In the genomic region with DNA sequence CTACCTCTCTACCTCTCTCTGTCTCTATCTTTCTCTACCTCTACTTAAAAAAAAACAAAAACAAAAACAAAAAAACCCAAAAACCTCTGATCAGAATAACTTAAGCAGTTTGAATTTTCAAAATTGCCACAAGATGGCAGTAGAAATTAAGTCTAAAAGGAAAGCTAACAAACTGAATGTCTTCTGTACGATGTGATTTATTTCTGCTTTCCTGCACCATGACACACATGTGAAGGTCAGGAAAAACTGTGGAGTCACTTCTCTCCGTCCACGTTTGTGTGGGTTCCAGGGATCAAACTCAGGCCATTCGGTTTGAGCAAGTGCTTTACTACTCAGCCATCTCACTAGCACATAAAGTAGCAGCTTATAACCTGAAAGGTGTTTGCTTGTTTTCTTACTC, we compare ENCODE assay signal across 11 mouse cellular contexts. TPM values are rescaled to one million over a fixed set of nuclear protein-coding genes. Genes with fewer than 3 reads are reported as not detected.
DNase-seq lines count a peak whose midpoint lies in the region; ATAC-seq lines count a peak whose summit lies in the region.
"Had no signal": no experiment of that assay in that cellular context is flagged by ENCODE, and none has a peak within 500 bp of the region (broad histone marks: within the 10 kb centered on the region; RNA-seq: fewer than 3 reads in every experiment).

No protein-coding gene starts in this region.

- H3K9ac ChIP-seq in hindbrain, embryonic 11.5 days (ENCODE audit: low read depth, low read length), result no peak overlapping the region
- no peak overlapping the region for H3K9ac ChIP-seq in heart, embryonic 12.5 days
- H3K9ac ChIP-seq: embryonic facial prominence, embryonic 15.5 days; liver, embryonic 13.5 days had no signal

- H3K4me2 ChIP-seq in hindbrain, embryonic 11.5 days (replicated peaks; ENCODE audit: low read depth, low read length), result no peak overlapping the region
- no peak overlapping the region for H3K4me2 ChIP-seq in heart, embryonic 12.5 days
- H3K4me2 ChIP-seq: embryonic facial prominence, embryonic 15.5 days; liver, embryonic 13.5 days had no signal

- no peak overlapping the region for H3K27ac ChIP-seq in hindbrain, embryonic 11.5 days (ENCODE audit: low read depth, low read length)
- H3K27ac ChIP-seq in hindbrain, embryonic 10.5 days, result no peak overlapping the region
- H3K27ac ChIP-seq in heart, embryonic 12.5 days (ENCODE audit: poor library complexity, severe bottlenecking), result no peak overlapping the region
- H3K27ac ChIP-seq: embryonic facial prominence, embryonic 15.5 days; liver, embryonic 13.5 days had no signal

- no peaks in the 10 kb centered on the region for H3K9me3 ChIP-seq in hindbrain, embryonic 11.5 days (ENCODE audit: control insufficient read depth, low read length)
- H3K9me3 ChIP-seq in hindbrain, embryonic 10.5 days, result no peaks in the 10 kb centered on the region
- H3K9me3 ChIP-seq in heart, embryonic 12.5 days (replicated peaks), result no peaks in the 10 kb centered on the region
- H3K9me3 ChIP-seq: embryonic facial prominence, embryonic 15.5 days; liver, embryonic 13.5 days had no signal

- no peaks in the 10 kb centered on the region for H3K27me3 ChIP-seq in hindbrain, embryonic 11.5 days (ENCODE audit: control insufficient read depth, insufficient read depth, low read length)
- H3K27me3 ChIP-seq in hindbrain, embryonic 10.5 days (ENCODE audit: insufficient read depth, poor library complexity, severe bottlenecking), result no peaks in the 10 kb centered on the region
- peaks cover 3% of the 10 kb centered on the region; the same call in 1 of the 2 replicates for H3K27me3 ChIP-seq in heart, embryonic 12.5 days (replicated peaks)
- H3K27me3 ChIP-seq: embryonic facial prominence, embryonic 15.5 days; liver, embryonic 13.5 days had no signal

- 4% methylated on average over 4 of the region's 4 CpGs for WGBS in hindbrain, embryonic 11.5 days
- 9% methylated on average over 4 of the region's 4 CpGs for WGBS in hindbrain, embryonic 10.5 days
- 3% methylated on average over 4 of the region's 4 CpGs for WGBS in heart, embryonic 12.5 days

- no peak overlapping the region for H3K4me3 ChIP-seq in hindbrain, embryonic 11.5 days (ENCODE audit: low read depth, low read length)
- H3K4me3 ChIP-seq in hindbrain, embryonic 10.5 days, result no peak overlapping the region
- no peak overlapping the region for H3K4me3 ChIP-seq in heart, embryonic 12.5 days
- H3K4me3 ChIP-seq: embryonic facial prominence, embryonic 15.5 days; liver, embryonic 13.5 days had no signal

- H3K4me1 ChIP-seq in hindbrain, embryonic 11.5 days (replicated peaks; ENCODE audit: control insufficient read depth, insufficient read depth, low read length), result no peaks in the 10 kb centered on the region
- no peaks in the 10 kb centered on the region for H3K4me1 ChIP-seq in hindbrain, embryonic 10.5 days (replicated peaks)
- H3K4me1 ChIP-seq in heart, embryonic 12.5 days (replicated peaks), result no peaks in the 10 kb centered on the region
- H3K4me1 ChIP-seq: embryonic facial prominence, embryonic 15.5 days; liver, embryonic 13.5 days had no signal

- no peaks in the 10 kb centered on the region for H3K36me3 ChIP-seq in hindbrain, embryonic 11.5 days (ENCODE audit: control insufficient read depth, insufficient read depth, low read length)
- H3K36me3 ChIP-seq in hindbrain, embryonic 10.5 days, result no peaks in the 10 kb centered on the region
- H3K36me3 ChIP-seq in heart, embryonic 12.5 days, result no peaks in the 10 kb centered on the region
- H3K36me3 ChIP-seq: embryonic facial prominence, embryonic 15.5 days; liver, embryonic 13.5 days had no signal

- ATAC-seq in hindbrain, embryonic 11.5 days (ENCODE audit: low FRiP score), result no peak
- no peak for ATAC-seq in heart, embryonic 12.5 days (ENCODE audit: insufficient number of reproducible peaks, low FRiP score)

- DNase-seq in hindbrain, embryonic 11.5 days (ENCODE audit: low spot score), result peak; percentile 51
- no peak for DNase-seq in hindbrain, embryonic 10.5 days (ENCODE audit: low spot score)
- DNase-seq in 3134 (ENCODE audit: extremely low read depth, insufficient read length, low spot score), result peak; percentile 25
- peak; percentile 40 for DNase-seq in CD4-positive helper T cell, adult 2 months (ENCODE audit: low read depth, low spot score)
- DNase-seq in embryo, embryonic 11 days, result peak; percentile 78
- peak; percentile 86 for DNase-seq in retina, embryonic 14.5 days (ENCODE audit: low spot score)
- DNase-seq in frontal cortex, postnatal 10 days (ENCODE audit: low spot score in 2 of 2), result no peak
- DNase-seq: liver, embryonic 13.5 days had no signal

RNA-seq across cellular contexts. Expression of gene Homez, which starts 27.3 kb away (rescaled TPM):
- 11.0 and 14.2 TPM in 2 replicates for polyA plus RNA-seq in hindbrain, embryonic 11.5 days (2014; fragmentation: Nextera tagmentation; extraction: Ambion mirVana)
- 19.7 and 22.7 TPM in 2 replicates for polyA plus RNA-seq in hindbrain, embryonic 10.5 days (2016; fragmentation: Nextera tagmentation; extraction: Ambion mirVana)
- polyA plus RNA-seq in heart, embryonic 12.5 days (2016; fragmentation: Nextera tagmentation; extraction: Ambion mirVana), result 7.4 and 10.4 TPM in 2 replicates

RNA-seq across cellular contexts. Expression of gene Rnf212b, which starts 29.5 kb away (rescaled TPM):
- polyA plus RNA-seq in hindbrain, embryonic 11.5 days (2014; fragmentation: Nextera tagmentation; extraction: Ambion mirVana), result not detected in 2 replicates
- polyA plus RNA-seq in hindbrain, embryonic 10.5 days (2016; fragmentation: Nextera tagmentation; extraction: Ambion mirVana), result not detected in 2 replicates
- polyA plus RNA-seq in heart, embryonic 12.5 days (2016; fragmentation: Nextera tagmentation; extraction: Ambion mirVana), result not detected in 2 replicates
- polyA plus RNA-seq: embryonic facial prominence, embryonic 15.5 days; liver, embryonic 13.5 days; stomach, embryonic 16.5 days had no signal

RNA-seq across cellular contexts. Expression of gene Ppp1r3e, which starts 33.9 kb away (rescaled TPM):
- 1.0 and 1.3 TPM in 2 replicates for polyA plus RNA-seq in hindbrain, embryonic 11.5 days (2014; fragmentation: Nextera tagmentation; extraction: Ambion mirVana)
- polyA plus RNA-seq in hindbrain, embryonic 10.5 days (2016; fragmentation: Nextera tagmentation; extraction: Ambion mirVana), result 0.38 and 0.44 TPM in 2 replicates
- polyA plus RNA-seq in heart, embryonic 12.5 days (2016; fragmentation: Nextera tagmentation; extraction: Ambion mirVana), result 0.62 and 0.79 TPM in 2 replicates

RNA-seq across cellular contexts. Expression of gene Bcl2l2, which starts 39.7 kb away (rescaled TPM):
- 3.2 and 4.3 TPM in 2 replicates for polyA plus RNA-seq in hindbrain, embryonic 11.5 days (2014; fragmentation: Nextera tagmentation; extraction: Ambion mirVana)
- 2.2 and 3.0 TPM in 2 replicates for polyA plus RNA-seq in hindbrain, embryonic 10.5 days (2016; fragmentation: Nextera tagmentation; extraction: Ambion mirVana)
- 2.3 and 2.4 TPM in 2 replicates for polyA plus RNA-seq in heart, embryonic 12.5 days (2016; fragmentation: Nextera tagmentation; extraction: Ambion mirVana)

RNA-seq across cellular contexts. Expression of gene Gm20521, which starts 39.8 kb away (rescaled TPM):
- polyA plus RNA-seq in hindbrain, embryonic 11.5 days (2014; fragmentation: Nextera tagmentation; extraction: Ambion mirVana), result not detected in 2 replicates
- 0.29 TPM in 1 of 2 replicates, not detected in the other for polyA plus RNA-seq in hindbrain, embryonic 10.5 days (2016; fragmentation: Nextera tagmentation; extraction: Ambion mirVana)
- polyA plus RNA-seq in heart, embryonic 12.5 days (2016; fragmentation: Nextera tagmentation; extraction: Ambion mirVana), result not detected in 2 replicates
- polyA plus RNA-seq: embryonic facial prominence, embryonic 15.5 days had no signal

Comparison
In these comparisons a context has a peak if more than half of its experiments do, and no peak if none do; other contexts are left out.
1. DNase-seq: peak in hindbrain, embryonic 11.5 days (single experiment), 3134 (single experiment), CD4-positive helper T cell, adult 2 months (single experiment), embryo, embryonic 11 days (single experiment) and retina, embryonic 14.5 days (single experiment); none in hindbrain, embryonic 10.5 days (single experiment) and frontal cortex, postnatal 10 days (0 of 2).